Mouse (Mus musculus): ENCODE measurements around the gene Ptprg.

DNA sequence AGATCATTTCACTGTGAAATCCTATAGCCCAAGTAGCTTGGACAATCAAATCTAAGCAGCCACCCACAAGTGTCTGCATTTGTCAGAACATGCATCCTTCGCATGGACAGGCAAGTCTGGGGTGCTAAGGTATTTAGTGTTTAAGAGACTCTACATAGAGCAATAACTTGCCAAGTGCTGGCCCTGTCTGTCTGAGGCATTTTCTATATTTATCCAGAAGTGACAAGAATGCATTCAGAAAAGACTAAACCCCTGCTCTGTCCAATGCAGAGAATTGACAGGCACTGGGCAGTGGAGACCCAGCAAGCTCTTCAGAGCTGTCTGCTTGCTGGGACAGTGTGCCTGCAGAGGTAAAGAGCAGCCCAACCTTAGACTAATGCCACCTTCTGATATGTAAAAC is 625.3 kb downstream of the Ptprg start:
- no peak for TF ChIP-seq CTCF (IDR thresholded peaks at IDR 0.05; ENCODE audit: borderline replicate concordance, insufficient read depth, low read length)
- TF ChIP-seq POLR2A (IDR thresholded peaks at IDR 0.05; ENCODE audit: low read depth, low read length) = no peak

All from embryonic fibroblast, embryonic 13.5 days (primary cell).